Mouse (Mus musculus) lung, adult 2 months (tissue): ENCODE results near the gene Cd207.

Experiments
- CTCF ChIP-seq: fragments of 200-500 bp; IDR thresholded peaks from 2 replicates; pipeline ENCODE4 v1.5.1; 2011; ENCODE audit warnings: mild to moderate bottlenecking, low read length, control low read depth; ENCODE audit not compliant: insufficient read depth
- POLR2A ChIP-seq: fragments of 200-500 bp; IDR thresholded peaks from 2 replicates; pipeline ENCODE4 v1.6.1; 2011; ENCODE audit warnings: low read depth, mild to moderate bottlenecking, control low read depth, low read length, borderline replicate concordance; ENCODE audit errors: extremely low read depth

- no peak for TF ChIP-seq CTCF
- TF ChIP-seq POLR2A, result no peak
Measured at GRCm38 (mm10) chr6:83689374-83689773, 11.7 kb upstream of the Cd207 start.
